Mouse (Mus musculus): Measurements from ENCODE around the gene Dhx29. TPM values are rescaled to one million over a fixed set of nuclear protein-coding genes. Genes with fewer than 3 reads are reported as not detected.
"Not testable (repeated sequence)": the region's sequence is repeated elsewhere in the genome, so short reads cannot be mapped to it uniquely, and the experiment has no call there.

Dhx29 gene
- polyA plus RNA-seq, 1 experiment from 2014 or later, result 13.2 TPM

GRCm38 (mm10) chr13:113013174-113013953 lies 86.1 kb downstream of the Dhx29 start:
- ATAC-seq (replicated peaks; ENCODE audit: extremely low read depth, insufficient read depth, low FRiP score), result peak; percentile 37
- not testable (repeated sequence) for H3K4me1 ChIP-seq (ENCODE audit: control insufficient read depth, insufficient read depth, low read length); H3K27ac ChIP-seq (ENCODE audit: low read length); H3K36me3 ChIP-seq (ENCODE audit: control insufficient read depth, insufficient read depth); H3K27me3 ChIP-seq (ENCODE audit: control insufficient read depth, insufficient read depth, low read length); H3K9me3 ChIP-seq (replicated peaks; ENCODE audit: control insufficient read depth, low read length)
- Histone ChIP-seq H3K4me3 (ENCODE audit: low read length) (peak overlapping the region; percentile 57), H3K4me2 (ENCODE audit: low read depth, low read length) (peak overlapping the region; percentile 70), H3K9ac (ENCODE audit: low read length) (peak overlapping the region; percentile 64; the same call in 1 of the 2 replicates)
- WGBS, result 25% methylated on average over 18 of the region's 20 CpGs

Other genes with a start within 250 kb of the Dhx29 start
- 59.3 and 63.2 TPM in 2 replicates for gene Plpp1, start 126.7 kb upstream of the Dhx29 start, polyA plus RNA-seq (2015; fragmentation: Nextera tagmentation; extraction: Ambion mirVana)
- gene Mtrex, start 56 bp upstream of the Dhx29 start, polyA plus RNA-seq (2015; fragmentation: Nextera tagmentation; extraction: Ambion mirVana), result 43.0 and 48.8 TPM in 2 replicates
- gene Ccno, start 60.3 kb downstream of the Dhx29 start, polyA plus RNA-seq (2015; fragmentation: Nextera tagmentation; extraction: Ambion mirVana), result 0.87 and 2.0 TPM in 2 replicates
- 0.62 and 1.2 TPM in 2 replicates for gene Mcidas, start 66.4 kb downstream of the Dhx29 start, polyA plus RNA-seq (2015; fragmentation: Nextera tagmentation; extraction: Ambion mirVana)
- 0.38 and 0.62 TPM in 2 replicates for gene Cdc20b, start 107.7 kb downstream of the Dhx29 start, polyA plus RNA-seq (2015; fragmentation: Nextera tagmentation; extraction: Ambion mirVana)
- 98.0 and 103 TPM in 2 replicates for gene Gpx8, start 119.0 kb downstream of the Dhx29 start, polyA plus RNA-seq (2015; fragmentation: Nextera tagmentation; extraction: Ambion mirVana)
- gene Gzma, start 173.5 kb downstream of the Dhx29 start, polyA plus RNA-seq (2015; fragmentation: Nextera tagmentation; extraction: Ambion mirVana), result 25.7 and 73.8 TPM in 2 replicates